Mouse (Mus musculus) liver, adult 2 months (tissue): ENCODE data around the gene Mob4. TPM values are rescaled to one million over a fixed set of nuclear protein-coding genes. Genes with fewer than 3 reads are reported as not detected.
A peak's percentile ranks its signal among the peaks of the same experiment; 100 is the strongest.

ENCODE experiments used
- DNase-seq: peaks from one replicate; pipeline ENCODE4 v3.0.0-alpha.2; 2011; ENCODE audit warnings: low read depth, low spot score; ENCODE audit errors: extremely low read depth
- H3K27ac ChIP-seq: fragments of 200-500 bp; replicated peaks from 2 replicates; pipeline ENCODE4 v1.5.1; 2012; ENCODE audit warnings: low read depth, mild to moderate bottlenecking, control low read depth, inconsistent platforms, low read length; ENCODE audit not compliant: insufficient read depth
- H3K27me3 ChIP-seq: fragments of 200-500 bp; 2 replicates; pipeline ENCODE4 v1.6.1; 2012; ENCODE audit warnings: mild to moderate bottlenecking, moderate library complexity, low read length, inconsistent platforms; ENCODE audit not compliant: control insufficient read depth, insufficient read depth
- H3K36me3 ChIP-seq: fragments of 200-500 bp; 2 replicates; pipeline ENCODE4 v1.6.1; 2012; ENCODE audit warnings: low read length, inconsistent platforms; ENCODE audit not compliant: control insufficient read depth, insufficient read depth
- H3K4me1 ChIP-seq: fragments of 200-500 bp; 2 replicates; pipeline ENCODE4 v1.6.1; 2011; ENCODE audit warnings: low read length; ENCODE audit not compliant: control insufficient read depth, insufficient read depth
- H3K4me3 ChIP-seq: fragments of 200-500 bp; 2 replicates; pipeline ENCODE4 v1.5.1; 2011; ENCODE audit warnings: low read depth, mild to moderate bottlenecking, control low read depth, low read length, moderate library complexity; ENCODE audit not compliant: insufficient read depth
- H3K79me2 ChIP-seq: fragments of 200-500 bp; 2 replicates; pipeline ENCODE4 v1.6.1; 2012; ENCODE audit warnings: inconsistent platforms, mild to moderate bottlenecking, low read length, moderate library complexity; ENCODE audit not compliant: control insufficient read depth, insufficient read depth
- H3K9ac ChIP-seq: fragments of 200-500 bp; 2 replicates; pipeline ENCODE4 v1.6.1; 2012; ENCODE audit warnings: low read depth, mild to moderate bottlenecking, control low read depth, inconsistent platforms, low read length
- CTCF ChIP-seq: fragments of 200-500 bp; IDR thresholded peaks from 2 replicates; pipeline ENCODE4 v1.5.1; 2011; ENCODE audit warnings: low read depth, low read length, control low read depth
- POLR2A ChIP-seq: fragments of 200-500 bp; IDR thresholded peaks from 2 replicates; pipeline ENCODE4 v1.6.1; 2011; ENCODE audit warnings: low read length, control low read depth; ENCODE audit not compliant: insufficient read depth; ENCODE audit errors: extremely low read depth
- WGBS: fragments of 180-500 bp; shearing (Covaris S2); methylation state at CpG from one replicate; pipeline ENCODE4 v1.1.7; 2018; 5-methylcytosine and 5-hydroxymethylcytosine counted together
- polyA plus RNA-seq: library from polyadenylated mRNA; depleted of rRNA; stranded (reverse); fragments of >200 nt; gene quantifications from 2 replicates; pipeline ENCODE4 v1.2.3, GENCODE M21; 2012
- total RNA-seq: library from RNA; depleted of rRNA; stranded (reverse); fragments of >200 nt; gene quantifications from 2 replicates; pipeline ENCODE4 v1.2.3, GENCODE M21; 2014

Gene Mob4
- total and polyA plus RNA-seq, 2 experiments, result 6.1 to 27.8 TPM

- peaks cover 18% of the 10 kb centered on the region for H3K4me1 ChIP-seq
- peaks cover 41% of the 10 kb centered on the region for H3K36me3 ChIP-seq
Measured at GRCm38 (mm10) chr1:55087932-55088610, 43.0 kb upstream of the Mob4 start, which contains the start of the genes Hspe1 and Hspd1. TSS of gene Hspe1 (plus strand) at chr1:55088132. TSS of gene Hspd1 (minus strand) at chr1:55088243.

GRCm38 (mm10) chr1:55088611-55089497 is 42.2 kb upstream of the Mob4 start:
- Histone ChIP-seq H3K36me3 (peaks cover 35% of the 10 kb centered on the region), H3K9ac (peak overlapping the region; percentile 87), H3K4me3 (peak overlapping the region; percentile 99), H3K27me3 (no peaks in the 10 kb centered on the region), H3K79me2 (peaks cover 19% of the 10 kb centered on the region; the same call in 1 of the 2 replicates), H3K27ac (peak overlapping the region; percentile 92), H3K4me1 (peaks cover 14% of the 10 kb centered on the region)
- DNase-seq, result no peak
- WGBS, result 2% methylated on average over 16 of the region's 16 CpGs
- TF ChIP-seq CTCF, result no peak
- TF ChIP-seq POLR2A, result no peak

More at GRCm38 (mm10) chr1:55087932-55088610, 43.0 kb upstream of the Mob4 start, which contains the start of the genes Hspe1 and Hspd1:
- WGBS, result 1% methylated on average over 75 of the region's 76 CpGs
- TF ChIP-seq POLR2A, result peak; percentile 96
- no peak for TF ChIP-seq CTCF
- peak within 1 kb of the TSS; percentile 100 for H3K9ac ChIP-seq
- peaks cover 19% of the 10 kb centered on the region; the same call in 1 of the 2 replicates for H3K79me2 ChIP-seq
- H3K4me3 ChIP-seq, result peak within 1 kb of the TSS; percentile 99
- H3K27me3 ChIP-seq, result no peaks in the 10 kb centered on the region
- DNase-seq, result peak; percentile 82
- peak within 1 kb of the TSS; percentile 100 for H3K27ac ChIP-seq

- H3K79me2 ChIP-seq, result peaks cover 19% of the 10 kb centered on the region; the same call in 1 of the 2 replicates
- H3K4me1 ChIP-seq, result peaks cover 14% of the 10 kb centered on the region
- DNase-seq, result no peak
- H3K4me3 ChIP-seq, result peak overlapping the region; percentile 99
- WGBS, result 45% methylated on average over 5 of the region's 5 CpGs
- no peak for TF ChIP-seq CTCF
- TF ChIP-seq POLR2A, result no peak
- H3K36me3 ChIP-seq, result peaks cover 28% of the 10 kb centered on the region
- H3K9ac ChIP-seq, result peak overlapping the region; percentile 67
- H3K27me3 ChIP-seq, result no peaks in the 10 kb centered on the region
- H3K27ac ChIP-seq, result no peak overlapping the region; the same call in none of the 2 replicates
Measured at GRCm38 (mm10) chr1:55089498-55090064, 41.5 kb upstream of the Mob4 start.

- WGBS, result 73% methylated on average over 2 of the region's 2 CpGs
- Histone ChIP-seq H3K27ac (0 out of 2 replicates have a peak overlapping the region, but pooled peaks have one; percentile 24), H3K36me3 (peaks cover 17% of the 10 kb centered on the region), H3K27me3 (no peaks in the 10 kb centered on the region), H3K4me1 (peaks cover 8% of the 10 kb centered on the region), H3K79me2 (peaks cover 14% of the 10 kb centered on the region; the same call in 1 of the 2 replicates), H3K4me3 (no peak overlapping the region), H3K9ac (no peak overlapping the region)
- TF ChIP-seq POLR2A (no peak), CTCF (no peak)
- DNase-seq, result no peak
Measured at GRCm38 (mm10) chr1:55092056-55092455, 39.0 kb upstream of the Mob4 start.

GRCm38 (mm10) chr1:55092469-55092868 is 38.6 kb upstream of the Mob4 start:
- peaks cover 17% of the 10 kb centered on the region for H3K36me3 ChIP-seq
- peaks cover 11% of the 10 kb centered on the region; the same call in 1 of the 2 replicates for H3K79me2 ChIP-seq
- H3K4me3 ChIP-seq, result no peak overlapping the region
- no peak for DNase-seq
- H3K27ac ChIP-seq, result no peak overlapping the region
- 85% methylated on average over 1 of the region's 1 CpGs for WGBS
- TF ChIP-seq CTCF (no peak), POLR2A (no peak)
- H3K4me1 ChIP-seq, result peaks cover 8% of the 10 kb centered on the region
- H3K27me3 ChIP-seq, result no peaks in the 10 kb centered on the region
- no peak overlapping the region for H3K9ac ChIP-seq
